Mouse (Mus musculus) bone marrow, adult 2 months (tissue): Measurements from ENCODE around the gene Mtg2.

ENCODE experiments used
- CTCF ChIP-seq: fragments of 200-500 bp; IDR thresholded peaks from 2 replicates; pipeline ENCODE4 v1.5.1; 2011; ENCODE audit warnings: low read length, control low read depth; ENCODE audit not compliant: control insufficient read depth, insufficient read depth
- POLR2A ChIP-seq: fragments of 200-500 bp; IDR thresholded peaks from 2 replicates; pipeline ENCODE4 v1.6.1; 2011; ENCODE audit warnings: low read depth, mild to moderate bottlenecking, control low read depth, low read length, borderline replicate concordance; ENCODE audit not compliant: control insufficient read depth

- no peak for TF ChIP-seq CTCF
- TF ChIP-seq POLR2A: no peak
These were observed 55.8 kb downstream of the Mtg2 start for GRCm38 (mm10) chr2:180126195-180126594.
